Mouse (Mus musculus) G1E (cell line): ENCODE measurements around the gene Cyp4f17. TPM values are rescaled to one million over a fixed set of nuclear protein-coding genes. Genes with fewer than 3 reads are reported as not detected.

Source experiments
- ATAC-seq: 2 replicates; pipeline ENCODE4 v1.8.0; 2016; ENCODE audit warnings: mild to moderate bottlenecking; ENCODE audit not compliant: insufficient number of reproducible peaks, poor library complexity, low FRiP score, severe bottlenecking; ENCODE audit errors: extremely low read depth
- DNase-seq: peaks from one replicate; pipeline ENCODE4 v3.0.0; 2012; ENCODE audit warnings: low spot score
- H3K27me3 ChIP-seq: 2 replicates; pipeline ENCODE4 v1.6.1; 2012; ENCODE audit warnings: mild to moderate bottlenecking, low read length, inconsistent platforms; ENCODE audit not compliant: insufficient read depth
- H3K36me3 ChIP-seq: replicated peaks from 2 replicates; pipeline ENCODE3; 2012; ENCODE audit warnings: mild to moderate bottlenecking, inconsistent platforms
- H3K4me1 ChIP-seq: 2 replicates; pipeline ENCODE4 v1.6.1; 2012; ENCODE audit warnings: low read depth, low read length, inconsistent platforms, mixed read lengths; ENCODE audit not compliant: insufficient read depth
- H3K4me3 ChIP-seq: 2 replicates; pipeline ENCODE4 v1.5.1; 2012; ENCODE audit warnings: low read depth, mild to moderate bottlenecking, inconsistent platforms, low read length, moderate library complexity, mixed read lengths
- H3K9me3 ChIP-seq: replicated peaks from 2 replicates; pipeline ENCODE4 v1.6.1; 2012; ENCODE audit warnings: inconsistent platforms
- CTCF ChIP-seq: IDR thresholded peaks from 2 replicates; pipeline ENCODE4 v1.5.1; 2012; ENCODE audit warnings: low read depth, low read length, inconsistent platforms, mixed read lengths
- GATA1 ChIP-seq: IDR thresholded peaks from 2 replicates; pipeline ENCODE4 v1.6.1; 2012; ENCODE audit warnings: borderline replicate concordance, low read length, inconsistent platforms, mixed read lengths
- GATA2 ChIP-seq: IDR thresholded peaks from 2 replicates; pipeline ENCODE4 v1.6.1; 2012; ENCODE audit warnings: low read depth, low read length, inconsistent platforms, borderline replicate concordance
- POLR2AphosphoS5 ChIP-seq: IDR thresholded peaks from 2 replicates; pipeline ENCODE4 v1.6.1; 2012; ENCODE audit warnings: low read depth, low read length, inconsistent platforms; ENCODE audit not compliant: insufficient replicate concordance
- TAL1 ChIP-seq: conservative IDR thresholded peaks from 2 replicates; pipeline ENCODE4 v1.6.1; 2012; ENCODE audit warnings: low read depth, low read length, inconsistent platforms, mixed read lengths
- polyA plus RNA-seq: library from polyadenylated mRNA; stranded (reverse); fragments of >175 nt; gene quantifications from 2 replicates; pipeline ENCODE4 v1.2.3, GENCODE M21; 2012
- total RNA-seq, 2 experiments: library from RNA; stranded (forward) in 1 of 2; stranded (reverse) in 1 of 2; fragments of 200-1000 nt in 1 of 2; fragments of >200 nt in 1 of 2; fragmentation: Nextera tagmentation in 1 of 2; gene quantifications; 2 replicates each; pipeline ENCODE4 v1.2.3; 2014 to 2017

Gene Cyp4f17
- total and polyA plus RNA-seq, 3 experiments, result 0.03 to 1.5 TPM; not detected in 1

DNA sequence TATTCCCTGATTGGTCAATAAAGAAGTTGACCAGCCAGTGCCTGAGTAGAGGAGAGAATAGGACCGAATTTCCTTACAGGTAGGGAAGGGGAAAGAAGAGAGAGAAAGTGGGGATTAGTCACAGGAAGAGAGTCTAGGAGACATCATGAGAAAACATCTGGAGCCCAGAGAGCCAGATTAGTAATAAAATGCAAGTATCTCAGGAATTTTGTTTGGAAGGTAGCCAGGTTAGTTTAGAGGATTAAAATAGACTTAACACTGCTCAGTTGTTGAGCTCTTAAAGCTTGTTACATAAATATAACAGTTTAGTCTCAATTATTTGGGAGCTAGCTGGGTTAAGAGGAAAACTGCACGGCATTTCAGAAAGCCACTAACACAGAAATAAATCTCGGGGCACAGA, 4.8 kb upstream of the Cyp4f17 start:
- no peaks in the 10 kb centered on the region for H3K36me3 ChIP-seq
- peaks cover 6% of the 10 kb centered on the region for H3K27me3 ChIP-seq
- no peaks in the 10 kb centered on the region for H3K4me1 ChIP-seq
- DNase-seq, result no peak
- no peak for TF ChIP-seq TAL1
- no peak for TF ChIP-seq GATA1
- TF ChIP-seq CTCF, result no peak
- TF ChIP-seq POLR2AphosphoS5, result no peak
- no peak for TF ChIP-seq GATA2
- no peak overlapping the region for H3K4me3 ChIP-seq
- H3K9me3 ChIP-seq, result no peaks in the 10 kb centered on the region
- ATAC-seq, result no peak

DNA sequence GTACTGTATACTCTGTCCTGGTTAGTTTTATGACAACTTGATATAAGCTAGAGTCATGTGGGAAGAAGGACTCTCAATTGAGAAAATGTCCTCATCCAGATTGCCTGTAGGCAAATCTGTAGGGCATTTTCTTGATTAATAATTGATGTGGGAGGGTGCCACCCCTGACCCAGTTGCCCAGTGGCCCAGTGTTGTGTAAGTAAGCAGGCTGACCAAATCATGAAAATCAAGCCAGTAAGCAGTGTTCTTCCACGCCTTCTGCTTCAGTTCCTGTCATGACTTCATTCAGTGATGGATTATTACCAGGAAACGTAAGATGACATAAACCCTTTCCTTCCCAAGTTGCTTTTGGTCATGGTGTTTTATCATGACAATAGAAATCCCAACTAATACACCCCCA, 2.7 kb upstream of the Cyp4f17 start:
- Histone ChIP-seq H3K4me1 (peaks cover 5% of the 10 kb centered on the region; the same call in 1 of the 2 replicates), H3K36me3 (no peaks in the 10 kb centered on the region), H3K27me3 (peaks cover 15% of the 10 kb centered on the region), H3K9me3 (no peaks in the 10 kb centered on the region), H3K4me3 (no peak overlapping the region)
- no peak for TF ChIP-seq GATA1
- TF ChIP-seq CTCF, result no peak
- no peak for TF ChIP-seq GATA2
- TF ChIP-seq TAL1, result no peak
- no peak for TF ChIP-seq POLR2AphosphoS5
- DNase-seq (no peak), ATAC-seq (no peak)

DNA sequence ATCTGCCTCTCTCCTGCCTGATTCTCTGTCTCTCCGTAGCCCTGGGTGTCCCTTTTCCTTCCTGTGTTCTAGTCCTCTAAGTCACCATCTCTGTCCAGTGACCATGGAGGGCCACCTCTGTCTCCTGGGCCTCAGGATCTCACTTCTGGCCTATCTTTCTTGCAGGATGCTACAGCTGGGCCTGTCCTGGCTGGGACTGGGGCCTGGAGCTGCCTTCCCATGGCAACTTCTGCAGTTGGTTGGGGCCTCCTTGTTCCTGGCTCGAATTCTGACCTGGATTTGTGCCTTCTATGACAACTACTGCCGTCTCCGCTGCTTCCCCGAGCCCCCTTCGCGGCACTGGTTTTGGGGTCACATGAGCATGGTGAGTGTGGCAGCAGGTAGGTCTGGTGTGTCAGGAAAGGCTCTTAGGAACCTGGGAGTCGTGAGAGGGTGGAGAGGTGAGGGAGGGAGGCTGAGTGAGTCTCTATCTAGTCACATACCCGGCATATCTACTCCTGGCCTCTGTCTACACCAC, 937 bp downstream of the Cyp4f17 start:
- TF ChIP-seq TAL1, result no peak
- TF ChIP-seq POLR2AphosphoS5, result no peak
- no peak for TF ChIP-seq GATA2
- TF ChIP-seq GATA1, result no peak
- no peak for TF ChIP-seq CTCF
- DNase-seq (no peak), ATAC-seq (no peak)
- Histone ChIP-seq H3K4me1 (peaks cover 5% of the 10 kb centered on the region; the same call in 1 of the 2 replicates), H3K27me3 (peaks cover 15% of the 10 kb centered on the region), H3K36me3 (no peaks in the 10 kb centered on the region), H3K4me3 (no peak overlapping the region), H3K9me3 (no peaks in the 10 kb centered on the region)

DNA sequence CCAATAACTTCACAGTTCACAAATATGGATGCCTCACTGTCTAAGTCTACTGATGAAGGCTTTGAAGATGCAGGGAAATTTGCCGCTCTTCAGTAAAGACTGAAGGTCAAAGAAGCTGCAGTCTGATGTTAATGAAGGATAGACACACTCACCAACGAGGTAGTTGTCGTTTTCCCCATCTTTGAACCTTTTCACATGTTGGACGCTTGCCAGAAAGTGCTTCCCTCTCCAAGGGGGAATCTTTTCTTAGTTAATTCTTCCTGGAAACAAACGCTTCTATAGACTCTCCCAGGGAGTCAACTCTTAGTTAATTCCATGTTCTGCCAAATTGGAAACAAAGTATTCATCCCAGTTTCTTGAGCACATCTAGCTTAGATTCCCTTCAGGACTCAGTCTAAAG, 10.3 kb downstream of the Cyp4f17 start:
- Histone ChIP-seq H3K4me1 (no peaks in the 10 kb centered on the region), H3K27me3 (no peaks in the 10 kb centered on the region), H3K36me3 (no peaks in the 10 kb centered on the region), H3K4me3 (no peak overlapping the region), H3K9me3 (no peaks in the 10 kb centered on the region)
- ATAC-seq (no peak), DNase-seq (no peak)
- TF ChIP-seq TAL1, result no peak
- TF ChIP-seq POLR2AphosphoS5, result no peak
- no peak for TF ChIP-seq GATA2
- no peak for TF ChIP-seq GATA1
- no peak for TF ChIP-seq CTCF

DNA sequence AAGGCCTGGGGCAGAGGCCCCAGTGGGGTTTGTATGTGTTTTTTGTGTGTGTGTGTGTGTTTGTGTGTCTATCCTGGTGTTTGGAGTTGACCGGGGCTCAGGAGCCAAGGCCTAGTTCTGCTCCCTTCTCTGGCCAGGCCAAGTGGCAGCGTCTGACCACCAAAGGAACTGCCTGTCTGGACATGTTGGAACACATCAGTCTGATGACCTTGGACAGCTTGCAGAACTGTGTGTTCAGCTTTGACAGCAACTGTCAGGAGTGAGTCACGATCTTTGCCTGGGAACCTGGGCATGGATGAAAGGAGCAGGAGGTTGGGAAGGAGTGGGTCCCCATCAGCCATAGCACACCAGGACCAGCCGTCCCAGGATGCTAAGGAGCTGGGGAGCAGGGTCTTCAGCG, 16.1 kb downstream of the Cyp4f17 start:
- Histone ChIP-seq H3K27me3 (peaks cover 4% of the 10 kb centered on the region), H3K4me1 (no peaks in the 10 kb centered on the region), H3K9me3 (no peaks in the 10 kb centered on the region), H3K4me3 (no peak overlapping the region), H3K36me3 (no peaks in the 10 kb centered on the region)
- TF ChIP-seq GATA1 (no peak), GATA2 (no peak), TAL1 (no peak), POLR2AphosphoS5 (no peak), CTCF (no peak)
- ATAC-seq (no peak), DNase-seq (no peak)

DNA sequence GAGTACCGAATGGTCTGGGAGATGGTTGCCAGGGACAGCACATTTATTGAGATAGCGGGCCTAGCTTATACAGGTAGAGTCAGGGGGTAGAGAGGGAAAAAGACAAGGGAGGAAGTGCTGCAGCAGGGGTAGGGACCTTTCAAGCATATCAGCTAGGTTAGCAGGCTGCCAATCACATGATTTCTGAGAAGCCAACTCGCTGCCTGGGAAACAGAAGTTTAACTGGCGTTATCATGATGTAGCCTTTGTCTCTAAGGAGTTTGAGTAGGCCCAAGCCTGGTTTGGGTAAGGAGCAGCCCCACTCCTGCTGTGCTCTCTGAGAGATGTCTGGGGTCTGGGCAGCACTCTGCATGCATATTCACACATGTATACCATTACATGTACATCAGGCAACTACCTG, 16.5 kb downstream of the Cyp4f17 start:
- ATAC-seq (no peak), DNase-seq (no peak)
- H3K36me3 ChIP-seq, result no peaks in the 10 kb centered on the region
- H3K4me1 ChIP-seq, result no peaks in the 10 kb centered on the region
- H3K4me3 ChIP-seq, result no peak overlapping the region
- TF ChIP-seq CTCF (no peak), GATA2 (no peak), TAL1 (no peak), POLR2AphosphoS5 (no peak), GATA1 (no peak)
- peaks cover 4% of the 10 kb centered on the region for H3K27me3 ChIP-seq
- H3K9me3 ChIP-seq, result no peaks in the 10 kb centered on the region

DNA sequence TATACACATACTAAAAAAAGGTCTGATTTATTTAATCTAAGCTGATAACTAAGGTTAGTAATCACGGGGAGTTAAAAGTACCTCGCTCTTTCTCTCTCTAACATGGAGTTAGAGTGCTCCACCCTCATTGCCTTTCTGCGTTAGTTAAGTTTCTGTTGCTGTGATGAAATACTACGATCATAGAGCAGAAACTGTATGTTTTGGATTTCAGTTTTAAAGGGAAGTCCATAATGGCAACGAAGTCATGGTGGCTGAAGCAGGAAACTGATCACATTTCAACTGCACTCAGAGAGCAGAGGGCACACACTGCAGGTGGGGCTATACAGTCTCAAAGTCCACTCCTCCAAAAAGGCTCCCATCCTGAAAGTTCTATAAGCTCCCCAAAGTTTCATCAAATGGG, 17.0 kb downstream of the Cyp4f17 start:
- DNase-seq (no peak), ATAC-seq (no peak)
- no peak overlapping the region for H3K4me3 ChIP-seq
- peaks cover 4% of the 10 kb centered on the region for H3K27me3 ChIP-seq
- H3K9me3 ChIP-seq, result no peaks in the 10 kb centered on the region
- TF ChIP-seq GATA2 (no peak), POLR2AphosphoS5 (no peak)
- no peaks in the 10 kb centered on the region for H3K4me1 ChIP-seq
- H3K36me3 ChIP-seq, result no peaks in the 10 kb centered on the region
